Mouse (Mus musculus): ENCODE measurements around the gene Edil3.

- TF ChIP-seq GATA1 (IDR thresholded peaks at IDR 0.05; ENCODE audit: borderline replicate concordance, low read length) (no peak), FLI1 (IDR thresholded peaks at IDR 0.05; ENCODE audit: low read length) (no peak)
These were observed 432.8 kb downstream of the Edil3 start for GRCm38 (mm10) chr13:89253990-89254642.
